Mouse (Mus musculus): ENCODE results near the gene Csrp2. TPM values are rescaled to one million over a fixed set of nuclear protein-coding genes. Genes with fewer than 3 reads are reported as not detected.

Gene Csrp2
- polyA plus RNA-seq, 1 experiment from 2014 or later: 15.7 TPM

GRCm38 (mm10) chr10:110947574-110947973 is 28.0 kb downstream of the Csrp2 start:
- no peak overlapping the region for H3K4me2 ChIP-seq
- 83% methylated on average over 4 of the region's 4 CpGs for WGBS (ENCODE audit: insufficient replicate concordance)
- no peak overlapping the region for H3K9ac ChIP-seq
- H3K9me3 ChIP-seq (replicated peaks): no peaks in the 10 kb centered on the region
- peaks cover 30% of the 10 kb centered on the region for H3K36me3 ChIP-seq (replicated peaks)
- no peaks in the 10 kb centered on the region for H3K4me1 ChIP-seq (replicated peaks)
- no peak overlapping the region for H3K4me3 ChIP-seq (replicated peaks)
- H3K27me3 ChIP-seq: no peaks in the 10 kb centered on the region
- no peak for ATAC-seq (ENCODE audit: insufficient read depth)
- no peak overlapping the region for H3K27ac ChIP-seq (replicated peaks)

- ATAC-seq (ENCODE audit: insufficient read depth): no peak
- no peaks in the 10 kb centered on the region for H3K9me3 ChIP-seq (replicated peaks)
- no peak overlapping the region for H3K4me3 ChIP-seq (replicated peaks)
- no peak overlapping the region for H3K4me2 ChIP-seq
- H3K27ac ChIP-seq (replicated peaks): no peak overlapping the region
- no peaks in the 10 kb centered on the region for H3K27me3 ChIP-seq
- 65% methylated on average over 1 of the region's 1 CpGs for WGBS (ENCODE audit: insufficient replicate concordance)
- H3K36me3 ChIP-seq (replicated peaks): peaks cover 29% of the 10 kb centered on the region
- no peak overlapping the region for H3K9ac ChIP-seq
- H3K4me1 ChIP-seq (replicated peaks): no peaks in the 10 kb centered on the region
Measured at GRCm38 (mm10) chr10:110951112-110951511, 31.5 kb downstream of the Csrp2 start.

- Histone ChIP-seq H3K9me3 (replicated peaks) (no peaks in the 10 kb centered on the region), H3K4me1 (replicated peaks) (no peaks in the 10 kb centered on the region), H3K9ac (no peak overlapping the region), H3K27ac (replicated peaks) (no peak overlapping the region), H3K4me2 (no peak overlapping the region), H3K4me3 (replicated peaks) (no peak overlapping the region), H3K27me3 (no peaks in the 10 kb centered on the region), H3K36me3 (replicated peaks) (peaks cover 25% of the 10 kb centered on the region)
- WGBS (ENCODE audit: insufficient replicate concordance): 62% methylated on average over 4 of the region's 4 CpGs
- ATAC-seq (ENCODE audit: insufficient read depth): no peak
Measured at GRCm38 (mm10) chr10:110951748-110952147, 32.2 kb downstream of the Csrp2 start.

- Histone ChIP-seq H3K36me3 (replicated peaks) (peaks cover 25% of the 10 kb centered on the region), H3K9ac (no peak overlapping the region), H3K27ac (replicated peaks) (no peak overlapping the region), H3K27me3 (no peaks in the 10 kb centered on the region), H3K9me3 (replicated peaks) (no peaks in the 10 kb centered on the region), H3K4me1 (replicated peaks) (no peaks in the 10 kb centered on the region), H3K4me3 (replicated peaks) (no peak overlapping the region), H3K4me2 (no peak overlapping the region)
- WGBS (ENCODE audit: insufficient replicate concordance): 74% methylated on average over 8 of the region's 8 CpGs
- ATAC-seq (ENCODE audit: insufficient read depth): no peak
Measured at GRCm38 (mm10) chr10:110952271-110952670, 32.7 kb downstream of the Csrp2 start.

GRCm38 (mm10) chr10:110952937-110953451 is 33.4 kb downstream of the Csrp2 start:
- Histone ChIP-seq H3K9me3 (replicated peaks) (no peaks in the 10 kb centered on the region), H3K9ac (no peak overlapping the region), H3K27me3 (no peaks in the 10 kb centered on the region), H3K27ac (replicated peaks) (no peak overlapping the region), H3K36me3 (replicated peaks) (peaks cover 19% of the 10 kb centered on the region), H3K4me3 (replicated peaks) (no peak overlapping the region), H3K4me1 (replicated peaks) (no peaks in the 10 kb centered on the region), H3K4me2 (no peak overlapping the region)
- peak; percentile 56; the same call in 1 of the 2 replicates for ATAC-seq (ENCODE audit: insufficient read depth)
- 74% methylated on average over 9 of the region's 9 CpGs for WGBS (ENCODE audit: insufficient replicate concordance)

- ATAC-seq (ENCODE audit: insufficient read depth): no peak
- H3K36me3 ChIP-seq (replicated peaks): peaks cover 26% of the 10 kb centered on the region
- no peak overlapping the region for H3K9ac ChIP-seq
- no peak overlapping the region for H3K27ac ChIP-seq (replicated peaks)
- no peak overlapping the region for H3K4me3 ChIP-seq (replicated peaks)
- no peaks in the 10 kb centered on the region for H3K9me3 ChIP-seq (replicated peaks)
- no peak overlapping the region for H3K4me2 ChIP-seq
- WGBS (ENCODE audit: insufficient replicate concordance): 82% methylated on average over 6 of the region's 6 CpGs
- no peaks in the 10 kb centered on the region for H3K4me1 ChIP-seq (replicated peaks)
- H3K27me3 ChIP-seq: no peaks in the 10 kb centered on the region
Measured at GRCm38 (mm10) chr10:110958879-110959278, 39.3 kb downstream of the Csrp2 start.

- Histone ChIP-seq H3K4me1 (replicated peaks) (no peaks in the 10 kb centered on the region), H3K9ac (no peak overlapping the region), H3K4me3 (replicated peaks) (no peak overlapping the region), H3K4me2 (no peak overlapping the region), H3K27me3 (no peaks in the 10 kb centered on the region), H3K36me3 (replicated peaks) (peaks cover 24% of the 10 kb centered on the region), H3K27ac (replicated peaks) (no peak overlapping the region), H3K9me3 (replicated peaks) (no peaks in the 10 kb centered on the region)
- 84% methylated on average over 8 of the region's 8 CpGs for WGBS (ENCODE audit: insufficient replicate concordance)
- no peak for ATAC-seq (ENCODE audit: insufficient read depth)
Measured at GRCm38 (mm10) chr10:110959781-110960180, 40.2 kb downstream of the Csrp2 start.

- no peak overlapping the region for H3K9ac ChIP-seq
- no peak overlapping the region for H3K4me3 ChIP-seq (replicated peaks)
- peaks cover 19% of the 10 kb centered on the region for H3K36me3 ChIP-seq (replicated peaks)
- WGBS (ENCODE audit: insufficient replicate concordance): 77% methylated on average over 6 of the region's 6 CpGs
- H3K27me3 ChIP-seq: no peaks in the 10 kb centered on the region
- ATAC-seq (ENCODE audit: insufficient read depth): no peak
- H3K27ac ChIP-seq (replicated peaks): no peak overlapping the region
- no peaks in the 10 kb centered on the region for H3K9me3 ChIP-seq (replicated peaks)
- H3K4me1 ChIP-seq (replicated peaks): no peaks in the 10 kb centered on the region
- H3K4me2 ChIP-seq: no peak overlapping the region
Measured at GRCm38 (mm10) chr10:110960841-110961240, 41.3 kb downstream of the Csrp2 start.

GRCm38 (mm10) chr10:110962172-110962571 is 42.6 kb downstream of the Csrp2 start:
- WGBS (ENCODE audit: insufficient replicate concordance): 54% methylated on average over 1 of the region's 1 CpGs

GRCm38 (mm10) chr10:110971044-110971443 is 51.5 kb downstream of the Csrp2 start:
- 71% methylated on average over 3 of the region's 3 CpGs for WGBS (ENCODE audit: insufficient replicate concordance)
- Histone ChIP-seq H3K4me3 (replicated peaks) (no peak overlapping the region), H3K4me2 (no peak overlapping the region), H3K27me3 (no peaks in the 10 kb centered on the region), H3K4me1 (replicated peaks) (no peaks in the 10 kb centered on the region), H3K9me3 (replicated peaks) (no peaks in the 10 kb centered on the region), H3K9ac (no peak overlapping the region), H3K27ac (replicated peaks) (no peak overlapping the region), H3K36me3 (replicated peaks) (peaks cover 21% of the 10 kb centered on the region)
- ATAC-seq (ENCODE audit: insufficient read depth): no peak

More at GRCm38 (mm10) chr10:110962172-110962571, 42.6 kb downstream of the Csrp2 start:
- no peaks in the 10 kb centered on the region for H3K4me1 ChIP-seq (replicated peaks)
- no peaks in the 10 kb centered on the region for H3K9me3 ChIP-seq (replicated peaks)
- peaks cover 20% of the 10 kb centered on the region for H3K36me3 ChIP-seq (replicated peaks)
- H3K4me3 ChIP-seq (replicated peaks): no peak overlapping the region
- H3K9ac ChIP-seq: no peak overlapping the region
- no peak overlapping the region for H3K27ac ChIP-seq (replicated peaks)
- ATAC-seq (ENCODE audit: insufficient read depth): no peak
- H3K27me3 ChIP-seq: no peaks in the 10 kb centered on the region
- no peak overlapping the region for H3K4me2 ChIP-seq

GRCm38 (mm10) chr10:110971483-110971882 is 51.9 kb downstream of the Csrp2 start:
- Histone ChIP-seq H3K9me3 (replicated peaks) (no peaks in the 10 kb centered on the region), H3K36me3 (replicated peaks) (peaks cover 21% of the 10 kb centered on the region)

GRCm38 (mm10) chr10:110971998-110972397 is 52.4 kb downstream of the Csrp2 start:
- ATAC-seq (ENCODE audit: insufficient read depth): no peak
- 71% methylated on average over 9 of the region's 9 CpGs for WGBS (ENCODE audit: insufficient replicate concordance)
- H3K9ac ChIP-seq: no peak overlapping the region
- H3K36me3 ChIP-seq (replicated peaks): peaks cover 19% of the 10 kb centered on the region
- H3K4me3 ChIP-seq (replicated peaks): no peak overlapping the region
- no peak overlapping the region for H3K4me2 ChIP-seq
- H3K9me3 ChIP-seq (replicated peaks): no peaks in the 10 kb centered on the region
- no peaks in the 10 kb centered on the region for H3K4me1 ChIP-seq (replicated peaks)
- no peaks in the 10 kb centered on the region for H3K27me3 ChIP-seq
- H3K27ac ChIP-seq (replicated peaks): no peak overlapping the region

More at GRCm38 (mm10) chr10:110971483-110971882, 51.9 kb downstream of the Csrp2 start:
- Histone ChIP-seq H3K4me3 (replicated peaks) (no peak overlapping the region), H3K27ac (replicated peaks) (no peak overlapping the region), H3K4me2 (no peak overlapping the region), H3K27me3 (no peaks in the 10 kb centered on the region), H3K9ac (no peak overlapping the region), H3K4me1 (replicated peaks) (no peaks in the 10 kb centered on the region)
- no peak for ATAC-seq (ENCODE audit: insufficient read depth)
- 79% methylated on average over 6 of the region's 6 CpGs for WGBS (ENCODE audit: insufficient replicate concordance)

Measured in liver, embryonic 15.5 days (tissue).